9 mouse cellular contexts compared by ENCODE assay signal in the genomic region with DNA sequence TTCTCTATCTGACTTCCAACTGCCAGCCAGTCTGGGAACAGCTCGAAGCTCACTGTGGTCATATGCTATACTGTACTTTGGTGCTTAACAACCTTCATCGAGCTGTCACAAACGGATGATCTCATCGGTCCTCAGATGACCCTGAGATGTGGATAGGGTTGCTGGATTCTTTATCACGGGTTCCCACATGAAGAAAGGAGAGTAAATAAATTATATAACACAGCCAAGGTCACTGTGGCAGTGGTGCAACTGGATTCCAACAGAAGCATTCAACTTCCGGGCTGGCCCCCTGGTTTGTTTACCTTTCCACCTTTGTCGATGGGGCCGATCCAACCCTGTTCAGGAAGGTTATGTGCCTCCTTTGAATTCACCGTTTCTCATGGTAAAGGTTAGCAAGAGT.
DNase-seq lines count a peak whose midpoint lies in the region; ATAC-seq and TF ChIP-seq lines count a peak whose summit lies in the region.
"Had no signal": no experiment of that assay in that cellular context is flagged by ENCODE, and none has a peak within 500 bp of the region (broad histone marks: within the 10 kb centered on the region; RNA-seq: fewer than 3 reads in every experiment).

No protein-coding gene starts in this region.

- 38% methylated on average over 9 of the region's 9 CpGs for WGBS in heart, embryonic 12.5 days
- 8% methylated on average over 9 of the region's 9 CpGs for whole genome bisulfite sequencing in small intestine, adult 2 months

- peaks cover 29% of the 10 kb centered on the region for H3K4me1 ChIP-seq in heart, embryonic 12.5 days (replicated peaks)
- H3K4me1 ChIP-seq in small intestine, adult 2 months (ENCODE audit: control insufficient read depth, insufficient read depth, insufficient read length, low read length), result peaks cover 9% of the 10 kb centered on the region; the same call in 1 of the 2 replicates

- H3K4me3 ChIP-seq in layer of hippocampus, adult 2 months, result no peak overlapping the region
- H3K4me3 ChIP-seq in heart, embryonic 12.5 days, result no peak overlapping the region
- H3K4me3 ChIP-seq in small intestine, adult 2 months (ENCODE audit: low read depth, low read length), result no peak overlapping the region

- ATAC-seq in heart, embryonic 12.5 days (ENCODE audit: insufficient number of reproducible peaks, low FRiP score), result peak; percentile 51; the same call in 1 of the 2 replicates

- DNase-seq in layer of hippocampus, adult 2 months (ENCODE audit: low spot score in 2 of 2), result no peak
- no peak for DNase-seq in layer of hippocampus, postnatal 36 days
- peak; percentile 34 for DNase-seq in kidney, postnatal 10 days
- no peak for DNase-seq in frontal cortex, postnatal 10 days (ENCODE audit: low spot score in 2 of 2)
- no peak for DNase-seq in layer of hippocampus, adult 9-11 months
- DNase-seq in left cerebral cortex, adult 9 months (ENCODE audit: low spot score in 2 of 2), result no peak

- no peaks in the 10 kb centered on the region for H3K27me3 ChIP-seq in heart, embryonic 12.5 days (replicated peaks)
- no peaks in the 10 kb centered on the region for H3K27me3 ChIP-seq in small intestine, adult 2 months (ENCODE audit: control insufficient read depth, insufficient read depth, low read length)

- no peak for TF ChIP-seq CTCF in layer of hippocampus, adult 2 months (conservative IDR thresholded peaks at IDR 0.05)
- no peak for TF ChIP-seq CTCF in small intestine, adult 2 months (IDR thresholded peaks at IDR 0.05; ENCODE audit: extremely low read depth, insufficient read length, insufficient replicate concordance, low read depth, low read length)

- peak overlapping the region; percentile 81 for H3K27ac ChIP-seq in layer of hippocampus, adult 2 months
- H3K27ac ChIP-seq in heart, embryonic 12.5 days (ENCODE audit: poor library complexity, severe bottlenecking), result peak overlapping the region; percentile 51; the same call in 1 of the 2 replicates
- peak overlapping the region; percentile 73 for H3K27ac ChIP-seq in small intestine, adult 2 months (ENCODE audit: insufficient read depth, low read depth, low read length)
- H3K27ac ChIP-seq: macrophage had no signal

- no peak for TF ChIP-seq POLR2A in small intestine, adult 2 months (IDR thresholded peaks at IDR 0.05; ENCODE audit: low read depth, low read length)

- no peaks in the 10 kb centered on the region for H3K36me3 ChIP-seq in heart, embryonic 12.5 days
- H3K36me3 ChIP-seq in small intestine, adult 2 months (ENCODE audit: control insufficient read depth, insufficient read depth, low read length), result no peaks in the 10 kb centered on the region

- H3K9me3 ChIP-seq in heart, embryonic 12.5 days (replicated peaks), result no peaks in the 10 kb centered on the region

- H3K4me2 ChIP-seq in heart, embryonic 12.5 days, result peak overlapping the region; percentile 37; the same call in 1 of the 2 replicates

- no peak overlapping the region for H3K9ac ChIP-seq in heart, embryonic 12.5 days
